Mouse (Mus musculus): ENCODE measurements around the gene Il16. TPM values are rescaled to one million over a fixed set of nuclear protein-coding genes. Genes with fewer than 3 reads are reported as not detected.

Il16 gene
- total and polyA plus RNA-seq, 3 experiments: 5.6 to 7.6 (median 6.1) TPM

DNA sequence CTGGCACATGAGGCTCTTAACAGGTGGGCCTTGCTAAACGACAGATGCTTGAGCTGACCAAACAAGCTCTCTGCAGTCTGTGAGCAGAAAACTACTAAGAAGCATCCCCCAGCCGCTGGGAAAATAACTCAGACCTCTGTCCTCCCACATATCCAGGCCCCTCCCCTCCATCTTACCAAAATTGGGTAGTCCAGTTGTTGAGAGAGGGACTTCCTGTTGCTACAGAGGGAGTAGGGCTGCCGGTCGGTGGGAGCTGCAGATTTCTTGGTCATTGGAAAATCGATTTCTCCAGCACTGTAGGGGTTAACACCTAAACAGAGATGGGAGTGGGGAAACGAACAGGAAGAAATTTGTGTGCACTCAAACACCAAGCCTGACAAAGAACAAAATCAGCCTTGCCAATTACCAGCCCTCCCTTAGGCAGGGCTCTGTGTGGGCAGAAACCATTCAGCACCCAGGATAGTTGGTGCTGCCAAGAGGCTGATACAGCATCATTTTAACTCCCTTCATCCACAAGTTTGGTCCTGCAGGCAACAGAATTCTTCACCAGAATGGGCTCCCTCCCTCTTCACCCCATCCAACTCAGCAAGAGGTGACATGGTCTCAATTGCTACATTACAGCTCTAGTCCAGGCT lies 62.8 kb downstream of the Il16 start:
- H3K4me3 ChIP-seq: no peak overlapping the region

DNA sequence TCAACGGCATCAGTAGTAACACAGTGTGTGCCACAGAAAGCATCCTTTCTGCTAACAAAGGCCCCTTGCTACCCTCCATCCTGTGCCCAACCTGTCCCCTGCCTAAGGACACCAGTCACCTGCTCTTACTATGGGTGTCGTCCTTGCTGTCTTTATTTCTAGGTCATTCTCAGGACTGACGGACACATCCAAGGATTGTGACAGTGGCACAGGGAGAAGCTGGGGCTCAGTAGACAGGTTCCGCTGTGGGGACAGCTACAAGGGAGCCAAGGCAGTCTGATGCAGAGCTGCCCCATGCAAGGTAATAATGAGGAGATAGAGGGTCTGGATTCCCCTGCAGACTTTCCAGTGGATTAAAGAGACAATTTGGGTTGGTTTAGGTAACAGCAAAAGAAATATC lies 67.0 kb downstream of the Il16 start:
- TF ChIP-seq POLR2A (IDR thresholded peaks at IDR 0.05; ENCODE audit: insufficient read depth, low read depth, low read length): no peak
- no peak for TF ChIP-seq EP300 (IDR thresholded peaks at IDR 0.05; ENCODE audit: insufficient read depth, low read depth, low read length)
- no peak for TF ChIP-seq CTCF (IDR thresholded peaks at IDR 0.05)
- 90% methylated on average over 4 of the region's 4 CpGs for WGBS
- intact Hi-C loops (cut with DNase I): no loop called here

More for the DNA sequence above, 62.8 kb downstream of the Il16 start:
- TF ChIP-seq POLR2A (IDR thresholded peaks at IDR 0.05; ENCODE audit: insufficient read depth, low read depth, low read length): no peak
- TF ChIP-seq CTCF (IDR thresholded peaks at IDR 0.05): no peak
- TF ChIP-seq EP300 (IDR thresholded peaks at IDR 0.05; ENCODE audit: insufficient read depth, low read depth, low read length): no peak
- intact Hi-C loops (cut with DNase I): no loop called here
- H3K27ac ChIP-seq: no peak overlapping the region
- no peaks in the 10 kb centered on the region; the same call in 1 of the 2 replicates for H3K4me1 ChIP-seq (ENCODE audit: control insufficient read depth, insufficient read depth, low read length)
- no peaks in the 10 kb centered on the region for H3K79me2 ChIP-seq (replicated peaks; ENCODE audit: control insufficient read depth, insufficient read depth, low read length)
- no peak overlapping the region for H3K9ac ChIP-seq (ENCODE audit: low read depth, low read length)
- no peaks in the 10 kb centered on the region for H3K36me3 ChIP-seq (ENCODE audit: control insufficient read depth, insufficient read depth, low read length)
- WGBS: 31% methylated on average over 6 of the region's 6 CpGs
- H3K27me3 ChIP-seq (ENCODE audit: control insufficient read depth, insufficient read depth, low read length): no peaks in the 10 kb centered on the region
- no peak for DNase-seq

DNA sequence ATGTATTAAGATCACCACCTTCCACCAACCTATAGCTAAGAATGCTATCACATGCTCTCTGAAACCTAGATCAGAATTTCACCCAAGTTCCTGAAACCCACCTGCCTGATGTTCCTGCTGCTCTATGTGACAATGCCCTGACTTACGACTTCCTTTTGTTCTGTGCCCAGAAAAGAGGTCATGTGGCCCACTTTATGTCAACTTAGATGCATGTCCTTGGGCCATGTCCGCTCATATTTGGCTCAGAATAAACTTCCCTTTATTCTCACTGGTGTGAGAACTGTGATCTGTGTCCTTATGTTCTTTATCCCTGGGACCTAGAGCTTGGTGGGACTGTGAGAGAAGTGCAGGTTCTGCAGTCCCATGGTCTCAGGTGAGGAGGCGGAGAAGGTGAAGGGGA lies 68.2 kb downstream of the Il16 start:
- Histone ChIP-seq H3K27me3 (ENCODE audit: control insufficient read depth, insufficient read depth, low read length) (no peaks in the 10 kb centered on the region), H3K4me1 (ENCODE audit: control insufficient read depth, insufficient read depth, low read length) (no peaks in the 10 kb centered on the region), H3K79me2 (replicated peaks; ENCODE audit: control insufficient read depth, insufficient read depth, low read length) (no peaks in the 10 kb centered on the region), H3K27ac (no peak overlapping the region), H3K4me3 (no peak overlapping the region), H3K9ac (ENCODE audit: low read depth, low read length) (no peak overlapping the region), H3K36me3 (ENCODE audit: control insufficient read depth, insufficient read depth, low read length) (no peaks in the 10 kb centered on the region)
- intact Hi-C loops (cut with DNase I): no loop called here
- TF ChIP-seq CTCF (IDR thresholded peaks at IDR 0.05): no peak
- no peak for TF ChIP-seq EP300 (IDR thresholded peaks at IDR 0.05; ENCODE audit: insufficient read depth, low read depth, low read length)
- WGBS: 68% methylated on average over 3 of the region's 3 CpGs
- DNase-seq: no peak

More for the DNA sequence above, 67.0 kb downstream of the Il16 start:
- Histone ChIP-seq H3K4me3 (no peak overlapping the region), H3K27me3 (ENCODE audit: control insufficient read depth, insufficient read depth, low read length) (no peaks in the 10 kb centered on the region), H3K79me2 (replicated peaks; ENCODE audit: control insufficient read depth, insufficient read depth, low read length) (no peaks in the 10 kb centered on the region), H3K27ac (no peak overlapping the region), H3K4me1 (ENCODE audit: control insufficient read depth, insufficient read depth, low read length) (no peaks in the 10 kb centered on the region), H3K36me3 (ENCODE audit: control insufficient read depth, insufficient read depth, low read length) (no peaks in the 10 kb centered on the region), H3K9ac (ENCODE audit: low read depth, low read length) (no peak overlapping the region)
- no peak for DNase-seq

DNA sequence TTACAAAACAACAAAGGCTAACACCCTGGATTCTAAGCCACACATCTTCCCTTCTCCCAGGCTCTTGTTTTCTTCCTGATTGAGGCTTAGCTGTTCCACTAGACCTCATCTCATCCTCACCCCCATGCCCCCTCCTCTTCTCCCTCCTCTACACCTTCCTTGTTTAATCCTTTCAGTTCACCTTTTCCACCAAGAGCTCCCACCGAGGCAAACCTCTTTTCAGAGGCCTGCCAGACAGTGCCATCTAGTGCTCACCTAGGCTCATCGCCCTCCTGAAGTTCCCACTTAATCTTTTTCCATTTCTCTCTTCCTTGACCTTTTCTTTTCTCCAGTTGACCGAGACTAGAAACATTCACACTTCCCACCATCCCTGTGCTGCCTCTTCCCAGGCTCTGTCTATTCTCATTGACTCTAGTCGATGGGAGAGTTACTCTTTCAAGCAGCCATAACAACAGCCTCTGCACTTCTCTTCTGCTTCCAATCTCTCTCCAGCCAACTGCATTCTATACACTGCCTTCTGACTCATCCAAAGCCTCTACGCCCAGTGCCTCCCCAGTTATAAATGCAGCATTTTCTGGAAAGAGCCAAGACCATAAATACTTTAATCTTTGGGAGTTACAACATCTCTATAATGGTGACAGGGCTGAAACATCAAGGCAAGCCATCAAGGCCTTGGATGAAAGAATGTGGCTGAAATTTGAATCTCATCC lies 69.8 kb downstream of the Il16 start:
- Histone ChIP-seq H3K79me2 (replicated peaks; ENCODE audit: control insufficient read depth, insufficient read depth, low read length) (no peaks in the 10 kb centered on the region), H3K27me3 (ENCODE audit: control insufficient read depth, insufficient read depth, low read length) (no peaks in the 10 kb centered on the region), H3K4me3 (no peak overlapping the region), H3K36me3 (ENCODE audit: control insufficient read depth, insufficient read depth, low read length) (no peaks in the 10 kb centered on the region), H3K27ac (no peak overlapping the region), H3K9ac (ENCODE audit: low read depth, low read length) (no peak overlapping the region), H3K4me1 (ENCODE audit: control insufficient read depth, insufficient read depth, low read length) (no peaks in the 10 kb centered on the region)
- TF ChIP-seq CTCF (IDR thresholded peaks at IDR 0.05) (peak; percentile 85), EP300 (IDR thresholded peaks at IDR 0.05; ENCODE audit: insufficient read depth, low read depth, low read length) (no peak), POLR2A (IDR thresholded peaks at IDR 0.05; ENCODE audit: insufficient read depth, low read depth, low read length) (no peak)
- intact Hi-C loops (cut with DNase I): loop anchor here (1.0 kb wide), 1 partner anchor 107 kb away; no protein-coding TSS in a partner anchor
- peak in 1 of 2 experiments; percentile 27 for DNase-seq
- 28% methylated on average over 5 of the region's 5 CpGs for WGBS

DNA sequence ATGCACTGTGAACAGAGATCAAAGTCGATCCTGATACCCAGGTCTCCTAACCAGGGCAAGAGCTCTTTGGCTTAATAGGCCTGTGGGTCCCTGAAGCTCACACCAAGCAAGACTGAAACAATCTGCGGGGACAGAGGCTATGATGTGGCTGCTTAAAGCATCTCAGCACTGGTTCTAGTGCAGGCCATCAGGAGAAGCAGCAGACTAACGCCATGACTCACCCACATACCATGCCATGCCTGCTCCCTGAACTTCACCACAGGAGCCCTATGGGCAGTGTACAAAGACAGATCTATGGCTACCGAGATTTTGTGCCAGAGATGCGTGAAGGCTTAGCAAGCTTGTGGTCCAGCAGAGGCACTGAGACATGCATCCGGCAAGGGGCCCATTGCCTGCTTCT lies 74.0 kb downstream of the Il16 start:
- H3K27me3 ChIP-seq (ENCODE audit: control insufficient read depth, insufficient read depth, low read length): no peaks in the 10 kb centered on the region
- TF ChIP-seq CTCF (IDR thresholded peaks at IDR 0.05) (no peak), EP300 (IDR thresholded peaks at IDR 0.05; ENCODE audit: insufficient read depth, low read depth, low read length) (no peak), POLR2A (IDR thresholded peaks at IDR 0.05; ENCODE audit: insufficient read depth, low read depth, low read length) (no peak)
- intact Hi-C loops (cut with DNase I): loop anchor here (2.0 kb wide), 1 partner anchor 215 kb away; no protein-coding TSS in a partner anchor
- no peak overlapping the region for H3K9ac ChIP-seq (ENCODE audit: low read depth, low read length)
- 90% methylated on average over 6 of the region's 6 CpGs for WGBS
- H3K36me3 ChIP-seq (ENCODE audit: control insufficient read depth, insufficient read depth, low read length): no peaks in the 10 kb centered on the region
- H3K4me3 ChIP-seq: no peak overlapping the region
- peak in 1 of 2 experiments; percentile 10 for DNase-seq
- H3K4me1 ChIP-seq (ENCODE audit: control insufficient read depth, insufficient read depth, low read length): no peaks in the 10 kb centered on the region
- no peak overlapping the region for H3K27ac ChIP-seq
- H3K79me2 ChIP-seq (replicated peaks; ENCODE audit: control insufficient read depth, insufficient read depth, low read length): no peaks in the 10 kb centered on the region

DNA sequence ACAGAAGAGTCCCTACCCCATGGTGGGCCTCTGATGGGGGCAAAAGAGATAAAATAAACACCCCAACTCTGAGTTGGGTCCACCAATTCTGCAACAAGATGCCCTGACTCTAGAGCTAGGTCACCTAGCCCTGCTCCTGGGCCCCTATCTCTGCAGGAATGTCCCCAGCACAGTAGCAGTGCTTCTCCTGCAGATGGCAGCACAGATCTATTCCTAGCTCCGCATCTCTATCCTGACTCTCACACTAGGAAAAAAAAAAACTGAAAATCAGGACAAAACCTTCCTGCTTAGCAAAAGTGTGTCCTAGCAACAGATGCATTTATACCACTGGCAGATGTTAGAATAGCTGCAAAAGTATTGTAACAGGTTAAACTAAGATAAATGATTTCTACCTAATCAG lies 76.8 kb downstream of the Il16 start:
- Histone ChIP-seq H3K4me3 (no peak overlapping the region), H3K9ac (ENCODE audit: low read depth, low read length) (no peak overlapping the region), H3K4me1 (ENCODE audit: control insufficient read depth, insufficient read depth, low read length) (no peaks in the 10 kb centered on the region), H3K27ac (no peak overlapping the region), H3K36me3 (ENCODE audit: control insufficient read depth, insufficient read depth, low read length) (no peaks in the 10 kb centered on the region), H3K79me2 (replicated peaks; ENCODE audit: control insufficient read depth, insufficient read depth, low read length) (no peaks in the 10 kb centered on the region), H3K27me3 (ENCODE audit: control insufficient read depth, insufficient read depth, low read length) (no peaks in the 10 kb centered on the region)
- DNase-seq: peak; percentile 50 to 55
- 17% methylated on average over 1 of the region's 1 CpGs for WGBS
- intact Hi-C loops (cut with DNase I): loop anchor here (1.0 to 2.0 kb wide), 3 partner anchors 106 to 688 kb away; no protein-coding TSS in a partner anchor
- TF ChIP-seq POLR2A (IDR thresholded peaks at IDR 0.05; ENCODE audit: insufficient read depth, low read depth, low read length) (no peak), CTCF (IDR thresholded peaks at IDR 0.05) (peak; percentile 96), EP300 (IDR thresholded peaks at IDR 0.05; ENCODE audit: insufficient read depth, low read depth, low read length) (0 out of 2 replicates have a peak, but pooled peaks have one; percentile 60)

Data from heart, adult 2 months (tissue).